Mouse (Mus musculus): ENCODE measurements around the gene Synpo2.

Gene Synpo2

GRCm38 (mm10) chr3:123235921-123236320 lies at the start of gene Synpo2:
TSS of gene Synpo2 (minus strand) at chr3:123236149.
- DNase-seq = peak; percentile 9

GRCm38 (mm10) chr3:123285649-123286048 lies 49.7 kb upstream of the Synpo2 start:
- no peak for DNase-seq

- no peak for DNase-seq
These were observed 48.3 kb upstream of the Synpo2 start for GRCm38 (mm10) chr3:123284284-123284683.

GRCm38 (mm10) chr3:123282866-123283615 lies 47.1 kb upstream of the Synpo2 start:
- no peak for DNase-seq

GRCm38 (mm10) chr3:123267741-123268201 lies 31.8 kb upstream of the Synpo2 start:
- DNase-seq = peak; percentile 43

GRCm38 (mm10) chr3:123266753-123267651 lies 31.1 kb upstream of the Synpo2 start, which contains the start of gene Sec24d:
TSS of gene Sec24d (plus strand) at chr3:123267455.
- DNase-seq = peak; percentile 84

GRCm38 (mm10) chr3:123264706-123265105 lies 28.8 kb upstream of the Synpo2 start:
- no peak for DNase-seq

GRCm38 (mm10) chr3:123258709-123259108 lies 22.8 kb upstream of the Synpo2 start:
- no peak for DNase-seq

- DNase-seq = no peak
These were observed 20.5 kb upstream of the Synpo2 start for GRCm38 (mm10) chr3:123256181-123257101.

GRCm38 (mm10) chr3:123245646-123246045 lies 9.7 kb upstream of the Synpo2 start:
- no peak for DNase-seq

GRCm38 (mm10) chr3:123244376-123244775 lies 8.4 kb upstream of the Synpo2 start:
- DNase-seq = no peak

GRCm38 (mm10) chr3:123237446-123237845 lies 1.5 kb upstream of the Synpo2 start:
- DNase-seq = no peak

- no peak for DNase-seq
These were observed 1.1 kb upstream of the Synpo2 start for GRCm38 (mm10) chr3:123237039-123237438.

GRCm38 (mm10) chr3:123235495-123235894 lies 454 bp downstream of the Synpo2 start:
- DNase-seq = no peak

- DNase-seq = peak; percentile 28
These were observed 1.6 kb downstream of the Synpo2 start for GRCm38 (mm10) chr3:123234191-123234836.

- DNase-seq = no peak
These were observed 4.3 kb downstream of the Synpo2 start for GRCm38 (mm10) chr3:123231639-123232038.

GRCm38 (mm10) chr3:123227276-123227675 lies 8.7 kb downstream of the Synpo2 start:
- DNase-seq = no peak

GRCm38 (mm10) chr3:123218646-123219045 lies 17.3 kb downstream of the Synpo2 start:
- no peak for DNase-seq

- no peak for DNase-seq
These were observed 27.1 kb downstream of the Synpo2 start for GRCm38 (mm10) chr3:123208891-123209290.

GRCm38 (mm10) chr3:123207386-123207785 lies 28.6 kb downstream of the Synpo2 start:
- no peak for DNase-seq

GRCm38 (mm10) chr3:123205485-123205884 lies 30.5 kb downstream of the Synpo2 start:
- no peak for DNase-seq

GRCm38 (mm10) chr3:123205065-123205464 lies 30.9 kb downstream of the Synpo2 start:
- no peak for DNase-seq
